Mouse (Mus musculus) embryonic fibroblast, embryonic 13.5 days (primary cell): ENCODE results near the gene Ttc22.

Source experiments
- CTCF ChIP-seq: IDR thresholded peaks from 2 replicates; pipeline ENCODE4 v1.5.1; 2011; ENCODE audit warnings: mild to moderate bottlenecking, control low read depth, low read length, moderate library complexity, borderline replicate concordance; ENCODE audit not compliant: insufficient read depth
- POLR2A ChIP-seq: IDR thresholded peaks from 2 replicates; pipeline ENCODE4 v1.6.1; 2011; ENCODE audit warnings: low read depth, mild to moderate bottlenecking, control low read depth, low read length, moderate library complexity

GRCm38 (mm10) chr4:106575022-106575421 lies 47.2 kb upstream of the Ttc22 start:
- TF ChIP-seq POLR2A (no peak), CTCF (no peak)
